Mouse (Mus musculus): ENCODE data around the gene Mccc2. TPM values are rescaled to one million over a fixed set of nuclear protein-coding genes. Genes with fewer than 3 reads are reported as not detected.
A peak's percentile ranks its signal among the peaks of the same experiment; 100 is the strongest.
"Not testable (repeated sequence)": the region's sequence is repeated elsewhere in the genome, so short reads cannot be mapped to it uniquely, and the experiment has no call there.

Gene Mccc2
- 44.6 and 46.9 TPM in 2 replicates for polyA plus RNA-seq (2014; fragmentation: Nextera tagmentation; extraction: Ambion mirVana)

- peaks cover 3% of the 10 kb centered on the region; the same call in 1 of the 2 replicates for H3K4me1 ChIP-seq (ENCODE audit: insufficient read depth)
- peak within 1 kb of the TSS; percentile 76 for H3K4me2 ChIP-seq
- H3K4me3 ChIP-seq (ENCODE audit: low read depth, low read length) = peak within 1 kb of the TSS; percentile 71
- H3K27me3 ChIP-seq (ENCODE audit: insufficient read depth, low read length) = no peaks in the 10 kb centered on the region
- DNase-seq (peak; percentile 98), ATAC-seq (ENCODE audit: insufficient read depth) (peak; percentile 100)
- H3K9me3 ChIP-seq (ENCODE audit: low read depth, low read length) = no peaks in the 10 kb centered on the region
- H3K9ac ChIP-seq = peak within 1 kb of the TSS; percentile 76
- peak within 1 kb of the TSS; percentile 80 for H3K27ac ChIP-seq (ENCODE audit: low read depth)
- TF ChIP-seq CTCF (IDR thresholded peaks at IDR 0.05; ENCODE audit: low read depth) = no peak
- peaks cover 5% of the 10 kb centered on the region for H3K36me3 ChIP-seq (ENCODE audit: insufficient read depth)
- 3% methylated on average over 47 of the region's 47 CpGs for WGBS
These were observed at the start of gene Mccc2 for GRCm38 (mm10) chr13:100014906-100015895. Gene Mccc2, minus strand, starts transcription at chr13:100015639.

GRCm38 (mm10) chr13:100063936-100064335 lies 48.5 kb upstream of the Mccc2 start:
- H3K27ac ChIP-seq (ENCODE audit: low read depth) = no peak overlapping the region
- no peaks in the 10 kb centered on the region for H3K9me3 ChIP-seq (ENCODE audit: low read depth, low read length)
- peaks cover 69% of the 10 kb centered on the region for H3K36me3 ChIP-seq (ENCODE audit: insufficient read depth)
- no peak for TF ChIP-seq CTCF (IDR thresholded peaks at IDR 0.05; ENCODE audit: low read depth)
- DNase-seq = peak; percentile 56
- 42% methylated on average over 3 of the region's 3 CpGs for WGBS
- H3K4me1 ChIP-seq (ENCODE audit: insufficient read depth) = no peaks in the 10 kb centered on the region
- ATAC-seq (ENCODE audit: insufficient read depth) = no peak; the same call in 1 of the 2 replicates
- H3K9ac ChIP-seq = no peak overlapping the region
- no peak overlapping the region for H3K4me2 ChIP-seq
- H3K4me3 ChIP-seq (ENCODE audit: low read depth, low read length) = no peak overlapping the region
- no peaks in the 10 kb centered on the region for H3K27me3 ChIP-seq (ENCODE audit: insufficient read depth, low read length)

- peaks cover 88% of the 10 kb centered on the region for H3K36me3 ChIP-seq (ENCODE audit: insufficient read depth)
- H3K4me1 ChIP-seq (ENCODE audit: insufficient read depth); ATAC-seq (ENCODE audit: insufficient read depth); H3K4me2 ChIP-seq; H3K9ac ChIP-seq; H3K9me3 ChIP-seq (ENCODE audit: low read depth, low read length); H3K27ac ChIP-seq (ENCODE audit: low read depth); DNase-seq; H3K27me3 ChIP-seq (ENCODE audit: insufficient read depth, low read length); H3K4me3 ChIP-seq (ENCODE audit: low read depth, low read length): not testable (repeated sequence)
- 95% methylated on average over 8 of the region's 8 CpGs for WGBS
These were observed 42.3 kb upstream of the Mccc2 start for GRCm38 (mm10) chr13:100057738-100058137.

GRCm38 (mm10) chr13:100026013-100026412 lies 10.6 kb upstream of the Mccc2 start:
- Histone ChIP-seq H3K4me2 (no peak overlapping the region), H3K9ac (no peak overlapping the region), H3K4me3 (ENCODE audit: low read depth, low read length) (no peak overlapping the region), H3K9me3 (ENCODE audit: low read depth, low read length) (no peaks in the 10 kb centered on the region), H3K27me3 (ENCODE audit: insufficient read depth, low read length) (no peaks in the 10 kb centered on the region), H3K27ac (ENCODE audit: low read depth) (no peak overlapping the region), H3K36me3 (ENCODE audit: insufficient read depth) (peaks cover 75% of the 10 kb centered on the region), H3K4me1 (ENCODE audit: insufficient read depth) (no peaks in the 10 kb centered on the region)
- 87% methylated on average over 6 of the region's 6 CpGs for WGBS
- no peak for ATAC-seq (ENCODE audit: insufficient read depth)
- DNase-seq = no peak
- TF ChIP-seq CTCF (IDR thresholded peaks at IDR 0.05; ENCODE audit: low read depth) = no peak

GRCm38 (mm10) chr13:100016891-100017290 lies 1.5 kb upstream of the Mccc2 start:
- no peak overlapping the region for H3K4me2 ChIP-seq
- H3K36me3 ChIP-seq (ENCODE audit: insufficient read depth) = peaks cover 13% of the 10 kb centered on the region
- peaks cover 3% of the 10 kb centered on the region; the same call in 1 of the 2 replicates for H3K4me1 ChIP-seq (ENCODE audit: insufficient read depth)
- no peak overlapping the region for H3K27ac ChIP-seq (ENCODE audit: low read depth)
- H3K9me3 ChIP-seq (ENCODE audit: low read depth, low read length) = no peaks in the 10 kb centered on the region
- TF ChIP-seq CTCF (IDR thresholded peaks at IDR 0.05; ENCODE audit: low read depth) = no peak
- no peak for DNase-seq
- 85% methylated on average over 9 of the region's 9 CpGs for WGBS
- no peak overlapping the region for H3K4me3 ChIP-seq (ENCODE audit: low read depth, low read length)
- no peak for ATAC-seq (ENCODE audit: insufficient read depth)
- no peaks in the 10 kb centered on the region for H3K27me3 ChIP-seq (ENCODE audit: insufficient read depth, low read length)
- no peak overlapping the region for H3K9ac ChIP-seq

GRCm38 (mm10) chr13:100015937-100016336 lies 498 bp upstream of the Mccc2 start:
- Histone ChIP-seq H3K4me2 (peak overlapping the region; percentile 76), H3K27ac (ENCODE audit: low read depth) (0 out of 2 replicates have a peak overlapping the region, but pooled peaks have one; percentile 44), H3K4me1 (ENCODE audit: insufficient read depth) (peaks cover 3% of the 10 kb centered on the region; the same call in 1 of the 2 replicates), H3K4me3 (ENCODE audit: low read depth, low read length) (peak overlapping the region; percentile 71), H3K36me3 (ENCODE audit: insufficient read depth) (peaks cover 9% of the 10 kb centered on the region), H3K9me3 (ENCODE audit: low read depth, low read length) (no peaks in the 10 kb centered on the region), H3K27me3 (ENCODE audit: insufficient read depth, low read length) (no peaks in the 10 kb centered on the region), H3K9ac (peak overlapping the region; percentile 65)
- peak; percentile 29 for ATAC-seq (ENCODE audit: insufficient read depth)
- WGBS = 8% methylated on average over 8 of the region's 8 CpGs
- peak; percentile 24 for DNase-seq
- no peak for TF ChIP-seq CTCF (IDR thresholded peaks at IDR 0.05; ENCODE audit: low read depth)

- H3K9ac ChIP-seq = no peak overlapping the region
- H3K9me3 ChIP-seq (ENCODE audit: low read depth, low read length) = no peaks in the 10 kb centered on the region
- ATAC-seq (ENCODE audit: insufficient read depth) (no peak), DNase-seq (no peak)
- no peak for TF ChIP-seq CTCF (IDR thresholded peaks at IDR 0.05; ENCODE audit: low read depth)
- no peak overlapping the region for H3K27ac ChIP-seq (ENCODE audit: low read depth)
- H3K4me3 ChIP-seq (ENCODE audit: low read depth, low read length) = no peak overlapping the region
- H3K4me1 ChIP-seq (ENCODE audit: insufficient read depth) = no peaks in the 10 kb centered on the region
- H3K4me2 ChIP-seq = no peak overlapping the region
- H3K36me3 ChIP-seq (ENCODE audit: insufficient read depth) = no peaks in the 10 kb centered on the region
- H3K27me3 ChIP-seq (ENCODE audit: insufficient read depth, low read length) = no peaks in the 10 kb centered on the region
- WGBS = 77% methylated on average over 12 of the region's 12 CpGs
These were observed 9.4 kb downstream of the Mccc2 start for GRCm38 (mm10) chr13:100005911-100006496.

Measured in lung, embryonic 14.5 days (tissue).